Mouse (Mus musculus) cerebellum, adult 2 months (tissue): ENCODE results near the gene Urb2.

ENCODE experiments used
- CTCF ChIP-seq: fragments of 200-500 bp; IDR thresholded peaks from 2 replicates; pipeline ENCODE4 v1.5.1; 2011; ENCODE audit warnings: low read depth, mild to moderate bottlenecking, control low read depth, low read length, moderate library complexity, borderline replicate concordance; ENCODE audit not compliant: insufficient read depth
- POLR2A ChIP-seq: fragments of 200-500 bp; IDR thresholded peaks from 2 replicates; pipeline ENCODE4 v1.6.1; 2011; ENCODE audit warnings: low read length, control low read depth, borderline replicate concordance; ENCODE audit not compliant: insufficient read depth

- TF ChIP-seq POLR2A (no peak), CTCF (no peak)
Observed at GRCm38 (mm10) chr8:123993997-123994396, 27.3 kb upstream of the Urb2 start.
